Mouse (Mus musculus) B cell, adult 62 days (primary cell): Measurements from ENCODE around the gene Vmn2r63. TPM values are rescaled to one million over a fixed set of nuclear protein-coding genes. Genes with fewer than 3 reads are reported as not detected.

Experiments
- total RNA-seq: library from RNA; stranded (reverse); gene quantifications from 4 replicates; pipeline ENCODE4 v1.2.4, GENCODE M21; 2023

Gene Vmn2r63
- total RNA-seq: not detected in 4 replicates

DNA sequence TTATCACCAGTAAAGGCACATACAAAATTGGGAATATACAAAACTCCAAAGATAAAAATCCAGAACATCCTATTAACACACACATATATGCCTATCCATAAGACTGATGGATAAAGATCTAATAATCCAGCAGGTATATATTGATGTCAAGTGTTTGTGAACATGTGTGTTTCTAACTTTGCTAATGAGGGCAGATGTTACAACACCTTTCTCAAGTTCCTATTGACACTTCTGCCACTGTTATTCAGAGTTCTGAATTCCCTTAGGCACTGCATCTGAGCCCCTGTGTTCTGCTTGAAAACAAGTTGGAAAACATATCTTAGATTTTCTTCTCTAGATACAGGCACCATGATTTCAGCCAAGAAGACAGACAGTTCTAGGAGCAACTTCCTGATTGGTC, at the start of gene Vmn2r63:
TSS of gene Vmn2r63 (minus strand) at position 101 of the 400 bp plus-strand sequence.

DNA sequence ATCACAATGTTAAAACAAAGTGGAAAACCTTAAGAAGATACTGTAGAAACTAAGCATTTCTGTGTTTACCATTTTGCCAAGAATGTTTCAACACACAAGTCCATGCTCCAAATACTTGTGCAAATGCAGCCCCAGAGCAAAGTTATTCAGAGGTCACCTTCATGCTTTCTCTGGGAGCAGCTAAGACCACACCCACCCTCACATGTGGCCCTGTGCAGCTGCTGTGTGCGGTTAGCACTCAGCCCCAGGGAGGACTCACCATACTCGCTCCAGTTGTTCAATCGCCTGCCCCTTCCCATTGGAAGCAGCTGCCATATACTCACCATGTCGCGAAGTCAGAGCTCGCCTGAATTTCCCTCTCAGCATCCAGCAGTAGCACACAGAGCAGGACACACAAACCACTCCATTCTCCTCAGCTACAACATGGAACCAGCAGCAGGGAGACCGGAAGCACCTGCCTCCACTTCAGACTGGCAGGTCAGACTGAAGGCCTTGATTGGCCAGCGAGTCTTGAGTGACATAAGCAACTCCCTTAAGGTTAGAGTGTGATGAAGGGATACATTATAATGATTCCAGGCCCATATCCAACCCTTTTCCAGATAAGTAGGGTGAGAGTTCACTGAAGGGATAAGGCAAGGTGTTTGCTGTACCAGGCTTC, 66.7 kb downstream of the Vmn2r63 start, which contains the start of gene Gm2381:
TSS of gene Gm2381 (minus strand) at position 434 of the 658 bp plus-strand sequence.

Other genes with a start within 250 kb of the Vmn2r63 start
- 3.4 to 4.3 TPM (median 3.6 TPM) in 4 replicates for gene Zfp975, start 241.1 kb downstream of the Vmn2r63 start, total RNA-seq
- gene Gm17067, start 206.8 kb downstream of the Vmn2r63 start, total RNA-seq: not detected in 4 replicates
- not detected in 4 replicates for gene Vmn2r62, start 140.3 kb downstream of the Vmn2r63 start, total RNA-seq
- not detected in 4 replicates for gene Gm2381, start 66.6 kb downstream of the Vmn2r63 start, total RNA-seq
- gene Gm9268, start 84.9 kb upstream of the Vmn2r63 start, total RNA-seq: not detected in 4 replicates
- not detected in 4 replicates for gene Zfp936, start 180.4 kb upstream of the Vmn2r63 start, total RNA-seq